Mouse (Mus musculus) spleen, adult 18-20 months (tissue): ENCODE measurements at regions not wholly inside any gene's neighbourhood (a gene's known extent, or its start where the extent isn't known, plus 50 kb on each side); places are given as distances from the start of the nearest gene placed in this dataset.

ENCODE experiments used
- DNase-seq, 2 experiments: peaks; one replicate each; pipeline ENCODE4 v3.0.0; 2022; ENCODE audit warnings: mixed read lengths in 2 of 2

GRCm38 (mm10) chr11:111155023-111155422 is 89.1 kb downstream of the Kcnj2 start:
- DNase-seq = no peak

DNA sequence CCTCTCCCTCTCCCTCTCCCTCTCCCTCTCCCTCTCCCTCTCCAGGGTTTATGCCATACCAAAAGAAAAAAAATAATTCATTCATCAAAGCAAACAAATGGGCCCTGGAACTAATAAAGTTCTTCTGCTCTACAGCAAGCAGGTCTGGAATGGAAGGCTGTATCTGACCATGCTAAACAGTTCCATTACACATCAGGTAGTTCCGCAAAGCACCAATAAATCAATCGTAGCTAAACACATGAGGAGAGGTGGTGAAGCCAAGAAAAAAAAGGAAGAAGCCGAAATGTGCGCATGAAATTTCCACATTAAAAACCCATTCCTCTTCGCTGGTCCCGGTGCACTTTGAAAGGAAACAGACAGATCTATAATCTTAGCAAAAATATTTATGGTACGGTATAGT is 89.8 kb downstream of the Kcnj2 start:
- DNase-seq = no peak

DNA sequence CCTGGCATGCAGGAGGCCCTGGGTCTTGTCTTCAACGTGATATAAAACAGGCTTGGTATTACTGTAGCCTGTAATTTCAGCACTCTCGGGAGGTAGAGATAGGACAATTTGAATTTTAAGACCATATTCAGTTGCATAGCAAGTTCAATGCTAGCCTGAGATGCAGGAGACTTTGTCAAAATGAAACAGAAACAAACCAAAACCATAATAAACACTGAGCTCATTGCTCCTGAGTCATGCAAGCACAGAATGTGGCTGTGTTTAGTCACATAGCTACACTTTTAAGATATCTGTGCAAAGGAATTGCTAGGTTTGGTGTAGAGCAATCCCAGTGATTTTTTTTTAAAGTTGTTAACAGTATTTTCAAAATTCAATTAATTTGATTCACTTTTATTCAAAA is 93.3 kb downstream of the Kcnj2 start:
- DNase-seq = no peak

- DNase-seq = no peak
Observed at GRCm38 (mm10) chr11:111164907-111165306, 98.9 kb downstream of the Kcnj2 start.

- DNase-seq = no peak
Observed at GRCm38 (mm10) chr11:111170174-111170800, 104.3 kb downstream of the Kcnj2 start.

GRCm38 (mm10) chr11:111173525-111173924 is 107.6 kb downstream of the Kcnj2 start:
- DNase-seq = no peak

DNA sequence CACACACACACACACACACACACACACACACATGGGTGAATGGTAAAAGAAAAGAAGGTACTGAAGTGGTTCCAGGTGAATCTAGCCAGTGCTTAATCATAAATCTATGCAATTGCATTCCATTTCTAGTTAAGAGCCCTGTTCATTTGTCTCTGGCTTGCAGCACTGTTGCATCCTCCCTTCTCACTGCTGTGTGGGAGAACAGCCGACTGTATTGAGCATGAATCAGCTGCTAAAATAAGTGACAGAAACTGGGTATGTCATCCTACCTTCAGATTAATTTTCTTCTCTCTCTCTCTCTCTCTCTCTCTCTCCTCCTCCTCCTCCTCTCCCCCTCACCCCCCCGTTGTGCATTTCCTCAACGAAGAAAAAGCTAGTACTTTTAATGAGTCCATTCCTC is 109.6 kb downstream of the Kcnj2 start:
- DNase-seq = no peak

DNA sequence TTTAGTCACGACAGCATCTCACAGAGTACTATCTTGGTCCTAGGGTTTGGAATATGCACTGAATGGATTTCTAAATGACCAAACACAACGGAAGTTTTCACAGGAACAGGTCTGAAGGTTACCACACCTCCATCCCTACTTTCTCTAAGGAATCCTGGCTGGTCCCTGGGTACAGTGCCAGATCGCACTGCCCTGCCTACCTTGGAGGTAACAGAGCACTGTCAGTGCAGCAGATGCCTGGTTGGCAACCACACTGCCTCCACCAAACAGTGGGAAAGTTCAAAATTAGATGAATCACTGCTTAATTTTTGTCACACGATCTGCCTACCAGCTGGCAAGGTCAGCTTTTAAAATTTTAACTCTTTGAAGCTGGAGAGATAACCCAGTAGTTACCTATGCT is 111.6 kb downstream of the Kcnj2 start:
- no peak for DNase-seq

- no peak for DNase-seq
Observed at GRCm38 (mm10) chr11:111197422-111197821, 131.5 kb downstream of the Kcnj2 start.

- DNase-seq = no peak
Observed at GRCm38 (mm10) chr11:111200512-111200911, 134.5 kb downstream of the Kcnj2 start.

- DNase-seq = no peak
Observed at GRCm38 (mm10) chr11:111202780-111203179, 136.8 kb downstream of the Kcnj2 start.

DNA sequence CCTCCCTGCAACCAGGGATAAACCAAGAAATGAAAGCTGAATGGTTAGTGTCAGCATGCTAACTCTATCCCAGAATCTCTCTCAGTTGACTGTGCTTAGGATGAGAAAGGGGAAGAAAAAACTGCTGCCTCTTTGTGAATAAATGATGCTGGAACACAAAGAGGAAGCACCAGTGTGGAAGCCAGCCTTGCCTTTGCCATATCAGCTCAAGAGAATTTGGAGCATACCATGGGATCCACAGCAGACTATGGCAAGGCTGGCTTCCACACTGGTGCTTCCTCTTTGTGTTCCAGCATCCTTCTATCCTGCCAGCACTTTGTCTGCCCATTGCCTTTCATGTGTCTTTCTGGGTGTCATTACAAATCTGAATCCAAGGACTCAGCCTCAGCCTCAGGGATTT is 144.6 kb downstream of the Kcnj2 start:
- no peak for DNase-seq

GRCm38 (mm10) chr11:111212038-111212701 is 146.2 kb downstream of the Kcnj2 start:
- DNase-seq = no peak

- no peak for DNase-seq
Observed at GRCm38 (mm10) chr11:111212702-111213328, 146.9 kb downstream of the Kcnj2 start.

- DNase-seq = no peak
Observed at GRCm38 (mm10) chr11:111215006-111215405, 149.0 kb downstream of the Kcnj2 start.

- DNase-seq = no peak
Observed at GRCm38 (mm10) chr11:111223834-111224233, 157.9 kb downstream of the Kcnj2 start.

DNA sequence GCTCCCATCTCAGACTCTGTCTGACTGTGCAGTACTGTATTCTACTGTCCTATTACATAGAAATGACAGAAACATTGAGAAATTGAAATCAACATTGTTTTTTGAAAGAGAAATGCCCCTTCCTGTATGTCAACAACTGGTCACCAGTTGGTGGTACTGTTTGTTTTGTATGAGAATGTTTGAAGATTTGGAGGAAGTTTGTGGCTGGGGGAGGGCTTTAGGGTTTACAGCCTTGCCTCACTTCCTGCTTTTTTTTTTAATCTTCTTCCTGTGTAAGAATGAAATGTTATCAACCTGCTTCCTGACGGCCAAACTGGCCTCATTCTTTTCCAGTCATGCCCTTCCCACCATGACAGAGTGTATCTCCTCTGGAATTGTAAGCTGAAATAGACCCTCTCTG is 161.3 kb downstream of the Kcnj2 start:
- no peak for DNase-seq

- DNase-seq = no peak
Observed at GRCm38 (mm10) chr11:111236741-111237140, 170.8 kb downstream of the Kcnj2 start.

- DNase-seq = no peak
Observed at GRCm38 (mm10) chr11:111239784-111240183, 173.8 kb downstream of the Kcnj2 start.

DNA sequence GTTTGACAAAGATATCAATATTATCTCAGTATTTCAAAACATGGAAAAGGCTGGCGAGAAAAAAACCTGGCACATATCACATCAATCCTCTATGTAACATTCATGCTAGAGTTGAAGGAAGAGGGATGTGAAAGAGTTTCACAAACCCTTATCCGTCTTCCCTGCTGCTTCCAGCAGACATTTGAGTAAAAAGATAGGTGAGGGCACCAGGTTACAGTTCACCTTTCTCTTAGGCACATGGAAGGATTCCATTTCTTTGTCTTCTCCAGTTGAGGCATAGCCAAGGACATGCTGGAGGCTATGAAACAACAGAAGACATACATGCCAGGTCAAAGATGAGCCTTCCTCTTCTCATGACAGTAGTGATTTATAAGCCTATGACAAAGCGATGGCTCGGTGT is 186.3 kb downstream of the Kcnj2 start:
- no peak for DNase-seq

GRCm38 (mm10) chr11:111256596-111256995 is 190.6 kb downstream of the Kcnj2 start:
- no peak for DNase-seq

- DNase-seq = no peak
Observed at GRCm38 (mm10) chr11:111260691-111261383, 194.9 kb downstream of the Kcnj2 start.

- no peak for DNase-seq
Observed at GRCm38 (mm10) chr11:111273651-111274050, 207.7 kb downstream of the Kcnj2 start.

GRCm38 (mm10) chr11:111280769-111281168 is 214.8 kb downstream of the Kcnj2 start:
- DNase-seq = no peak
